ENCODE assay signal across 7 mouse cellular contexts in the genomic region with DNA sequence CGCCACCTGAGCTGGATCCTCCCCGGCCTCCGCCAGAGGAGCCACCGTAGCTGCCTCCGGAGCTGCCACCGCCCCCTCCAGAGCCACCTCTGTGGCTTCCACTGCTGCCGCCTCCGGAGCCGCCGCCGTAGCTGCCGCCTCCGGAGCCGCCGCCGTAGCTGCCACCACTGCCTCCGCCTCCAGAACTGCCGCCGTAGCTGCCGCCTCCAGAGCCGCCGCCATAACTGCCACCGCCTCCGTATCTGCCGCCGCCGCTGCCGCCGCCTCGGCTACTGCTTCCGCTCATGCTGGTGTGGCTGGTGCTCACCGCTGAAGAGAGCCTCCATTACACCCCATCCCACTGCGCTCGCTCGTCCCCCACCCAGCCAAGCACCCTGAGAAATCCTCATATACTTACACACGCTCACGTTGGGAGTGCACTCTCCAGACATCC. TPM values are rescaled to one million over a fixed set of nuclear protein-coding genes. Genes with fewer than 3 reads are reported as not detected.
A peak's percentile ranks its signal among the peaks of the same experiment; 100 is the strongest.
DNase-seq lines count a peak whose midpoint lies in the region; ATAC-seq lines count a peak whose summit lies in the region.

No protein-coding gene starts in this region.

- 0 out of 2 replicates have a peak, but pooled peaks cover 3% of the 10 kb centered on the region for H3K4me1 ChIP-seq in forebrain, embryonic 14.5 days (ENCODE audit: control insufficient read depth, insufficient read depth, low read length)
- H3K4me1 ChIP-seq in intestine, embryonic 15.5 days (replicated peaks), result 0 out of 2 replicates have a peak, but pooled peaks cover 8% of the 10 kb centered on the region
- H3K4me1 ChIP-seq in megakaryocyte, embryonic 14.5 days, result peaks cover 12% of the 10 kb centered on the region

- H3K27me3 ChIP-seq in forebrain, embryonic 14.5 days (replicated peaks; ENCODE audit: control insufficient read depth, insufficient read depth, low read length), result no peaks in the 10 kb centered on the region
- H3K27me3 ChIP-seq in intestine, embryonic 15.5 days (replicated peaks), result peaks cover 4% of the 10 kb centered on the region; the same call in 1 of the 2 replicates
- H3K27me3 ChIP-seq in megakaryocyte, embryonic 14.5 days (replicated peaks), result peaks cover 76% of the 10 kb centered on the region

- peak; percentile 90 for ATAC-seq in forebrain, embryonic 14.5 days
- peak; percentile 67 for ATAC-seq in intestine, embryonic 15.5 days

- no peaks in the 10 kb centered on the region for H3K9me3 ChIP-seq in forebrain, embryonic 14.5 days (replicated peaks; ENCODE audit: control insufficient read depth, low read length)
- H3K9me3 ChIP-seq in intestine, embryonic 15.5 days, result no peaks in the 10 kb centered on the region
- H3K9me3 ChIP-seq in megakaryocyte, embryonic 14.5 days, result no peaks in the 10 kb centered on the region

- H3K4me3 ChIP-seq in forebrain, embryonic 14.5 days (ENCODE audit: low read depth, low read length), result peak overlapping the region; percentile 45
- peak overlapping the region; percentile 53 for H3K4me3 ChIP-seq in intestine, embryonic 15.5 days (replicated peaks)
- H3K4me3 ChIP-seq in megakaryocyte, embryonic 14.5 days (replicated peaks), result peak overlapping the region; percentile 81

- peak overlapping the region; percentile 80 for H3K27ac ChIP-seq in forebrain, embryonic 14.5 days (ENCODE audit: low read depth, low read length)
- H3K27ac ChIP-seq in intestine, embryonic 15.5 days, result no peak overlapping the region

- DNase-seq in ES-CJ7 (ENCODE audit: low read depth, low spot score), result peak; percentile 6
- DNase-seq in adrenal gland, postnatal 36 days, result peak; percentile 69 to 70
- DNase-seq in forebrain, embryonic 14.5 days (ENCODE audit: low spot score), result peak; percentile 63
- DNase-seq in left cerebral cortex, postnatal 36 days (ENCODE audit: low spot score in 2 of 2), result peak; percentile 49 to 61
- DNase-seq in right cerebral cortex, postnatal 25 days, result peak; percentile 67

- peak overlapping the region; percentile 78 for H3K9ac ChIP-seq in forebrain, embryonic 14.5 days (ENCODE audit: low read length)
- H3K9ac ChIP-seq in intestine, embryonic 15.5 days, result peak overlapping the region; percentile 61

- WGBS in forebrain, embryonic 14.5 days, result under 1% methylated on average over 32 of the region's 37 CpGs
- under 1% methylated on average over 37 of the region's 37 CpGs for WGBS in intestine, embryonic 15.5 days

- H3K4me2 ChIP-seq in forebrain, embryonic 14.5 days (ENCODE audit: low read length), result peak overlapping the region; percentile 72
- peak overlapping the region; percentile 92 for H3K4me2 ChIP-seq in intestine, embryonic 15.5 days (replicated peaks)

- intact Hi-C loops in left cerebral cortex, postnatal 36 days (cut with DNase I), result loop anchor here (5.0 kb wide), 1 partner anchor 44 kb away; a partner anchor contains a TSS

- no peaks in the 10 kb centered on the region for H3K36me3 ChIP-seq in forebrain, embryonic 14.5 days (ENCODE audit: control insufficient read depth, insufficient read depth, low read length)
- no peaks in the 10 kb centered on the region for H3K36me3 ChIP-seq in intestine, embryonic 15.5 days
- no peaks in the 10 kb centered on the region for H3K36me3 ChIP-seq in megakaryocyte, embryonic 14.5 days (replicated peaks; ENCODE audit: low read length)

RNA-seq across cellular contexts. Expression of a gene that starts 4.6 kb away (rescaled TPM):
- total RNA-seq in adrenal gland, postnatal 36 days (2021), result under 1 TPM; 0.10 to 0.20 TPM
- polyA plus RNA-seq in forebrain, embryonic 14.5 days (2014; fragmentation: Nextera tagmentation; extraction: Ambion mirVana), result 5.2 and 7.0 TPM in 2 replicates
- polyA plus RNA-seq in intestine, embryonic 15.5 days (2015; fragmentation: Nextera tagmentation; extraction: Ambion mirVana), result 0.62 and 0.92 TPM in 2 replicates
- total RNA-seq in left cerebral cortex, postnatal 36 days (2021), result 1 to 10 TPM; 1.7 to 1.8 TPM
- not detected in 2 replicates for polyA plus RNA-seq in megakaryocyte, embryonic 14.5 days (2012; ENCODE audit: insufficient read depth, low replicate concordance)

RNA-seq across cellular contexts. Expression of a gene that starts 23.5 kb away (rescaled TPM):
- total RNA-seq in adrenal gland, postnatal 36 days (2021), result not detected
- polyA plus RNA-seq in forebrain, embryonic 14.5 days (2014; fragmentation: Nextera tagmentation; extraction: Ambion mirVana), result 0.32 and 0.91 TPM in 2 replicates
- polyA plus RNA-seq in intestine, embryonic 15.5 days (2015; fragmentation: Nextera tagmentation; extraction: Ambion mirVana), result not detected in 2 replicates
- 1 to 10 TPM; 8.8 to 9.8 TPM for total RNA-seq in left cerebral cortex, postnatal 36 days (2021)
- not detected in 2 replicates for polyA plus RNA-seq in megakaryocyte, embryonic 14.5 days (2012; ENCODE audit: insufficient read depth, low replicate concordance)

RNA-seq across cellular contexts. Expression of a gene that starts 28.0 kb away (rescaled TPM):
- total RNA-seq in adrenal gland, postnatal 36 days (2021), result not detected
- not detected in 2 replicates for polyA plus RNA-seq in forebrain, embryonic 14.5 days (2014; fragmentation: Nextera tagmentation; extraction: Ambion mirVana)
- not detected in 2 replicates for polyA plus RNA-seq in intestine, embryonic 15.5 days (2015; fragmentation: Nextera tagmentation; extraction: Ambion mirVana)
- under 1 TPM; 0.15 to 0.29 TPM for total RNA-seq in left cerebral cortex, postnatal 36 days (2021)
- polyA plus RNA-seq in megakaryocyte, embryonic 14.5 days (2012; ENCODE audit: insufficient read depth, low replicate concordance), result not detected in 2 replicates

RNA-seq across cellular contexts. Expression of a gene that starts 43.8 kb away (rescaled TPM):
- total RNA-seq in adrenal gland, postnatal 36 days (2021), result not detected
- 0.36 and 0.81 TPM in 2 replicates for polyA plus RNA-seq in forebrain, embryonic 14.5 days (2014; fragmentation: Nextera tagmentation; extraction: Ambion mirVana)
- polyA plus RNA-seq in intestine, embryonic 15.5 days (2015; fragmentation: Nextera tagmentation; extraction: Ambion mirVana), result not detected in 2 replicates
- 1 to 10 TPM; 1.5 to 1.6 TPM for total RNA-seq in left cerebral cortex, postnatal 36 days (2021)
- not detected in 2 replicates for polyA plus RNA-seq in megakaryocyte, embryonic 14.5 days (2012; ENCODE audit: insufficient read depth, low replicate concordance)

RNA-seq across cellular contexts. Expression of a gene that starts 46.7 kb away (rescaled TPM):
- not detected for total RNA-seq in adrenal gland, postnatal 36 days (2021)
- not detected in 2 replicates for polyA plus RNA-seq in forebrain, embryonic 14.5 days (2014; fragmentation: Nextera tagmentation; extraction: Ambion mirVana)
- not detected in 2 replicates for polyA plus RNA-seq in intestine, embryonic 15.5 days (2015; fragmentation: Nextera tagmentation; extraction: Ambion mirVana)
- not detected for total RNA-seq in left cerebral cortex, postnatal 36 days (2021)
- not detected in 2 replicates for polyA plus RNA-seq in megakaryocyte, embryonic 14.5 days (2012; ENCODE audit: insufficient read depth, low replicate concordance)

Comparison
In these comparisons a context has a peak if more than half of its experiments do, and no peak if none do; other contexts are left out.
1. DNase-seq: peak in every context shown above with its lines; median percentile 70 in adrenal gland, postnatal 36 days; 67 in right cerebral cortex, postnatal 25 days; 63 in forebrain, embryonic 14.5 days; 55 in left cerebral cortex, postnatal 36 days; 6 in ES-CJ7.